ENCODE assay signal across 9 mouse cellular contexts in the genomic region with DNA sequence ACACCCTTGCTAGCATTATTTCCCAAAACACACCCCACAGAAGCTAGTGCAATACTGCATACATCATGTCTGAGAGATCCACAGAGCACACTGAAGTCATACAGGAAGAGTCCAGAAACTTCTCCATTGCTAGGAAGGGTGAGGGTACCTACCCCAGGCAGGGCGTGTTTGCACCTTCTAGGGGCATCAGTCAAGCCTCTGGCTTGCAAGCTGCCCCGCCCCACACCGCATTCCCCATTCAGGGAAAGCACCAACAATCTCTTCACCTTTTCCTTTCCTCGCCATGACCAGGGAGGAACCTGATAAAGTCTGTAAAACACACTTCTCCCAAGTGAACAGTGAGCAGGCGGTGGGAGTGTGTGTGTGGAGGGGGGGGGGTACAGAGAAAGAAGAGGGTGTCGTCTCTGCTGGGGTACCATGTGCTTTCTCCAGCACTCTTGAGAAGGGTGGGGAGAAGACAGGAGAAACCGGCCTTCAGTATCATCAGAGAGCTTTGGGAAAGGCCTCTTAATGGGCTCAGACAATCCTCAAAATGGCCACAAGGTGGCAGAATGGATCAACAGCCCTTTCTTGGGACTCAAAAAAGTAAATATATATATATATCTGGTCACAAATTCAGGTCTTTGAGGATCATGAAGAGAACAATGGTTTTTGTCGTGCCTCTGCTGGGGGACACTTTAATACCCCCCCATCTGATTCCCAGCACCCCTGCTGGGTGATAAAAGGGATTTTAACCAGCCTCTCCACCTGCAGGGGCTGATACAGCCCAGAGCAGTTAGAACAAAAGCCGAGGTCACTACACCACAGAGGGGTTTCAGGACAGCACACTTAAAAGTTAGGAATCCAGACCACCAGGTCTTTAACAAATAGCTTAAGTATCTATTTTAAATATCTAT.
DNase-seq lines count a peak whose midpoint lies in the region; ATAC-seq and TF ChIP-seq lines count a peak whose summit lies in the region.
"Had no signal": no experiment of that assay in that cellular context is flagged by ENCODE, and none has a peak within 500 bp of the region (broad histone marks: within the 10 kb centered on the region; RNA-seq: fewer than 3 reads in every experiment).

No protein-coding gene starts in this region.

- H3K4me2 ChIP-seq in heart, embryonic 11.5 days: no peak overlapping the region
- H3K4me2 ChIP-seq in lung, postnatal 0 days (replicated peaks; ENCODE audit: low read depth, low read length): no peak overlapping the region
- H3K4me2 ChIP-seq: limb, embryonic 15.5 days had no signal

- no peaks in the 10 kb centered on the region for H3K9me3 ChIP-seq in heart, embryonic 11.5 days (replicated peaks; ENCODE audit: control insufficient read depth, low read length)
- no peaks in the 10 kb centered on the region for H3K9me3 ChIP-seq in lung, postnatal 0 days (ENCODE audit: low read length)
- H3K9me3 ChIP-seq: limb, embryonic 15.5 days had no signal

- no peaks in the 10 kb centered on the region for H3K27me3 ChIP-seq in heart, embryonic 11.5 days (ENCODE audit: control insufficient read depth, insufficient read depth, low read length)
- H3K27me3 ChIP-seq in lung, postnatal 0 days (replicated peaks; ENCODE audit: insufficient read depth, low read length): no peaks in the 10 kb centered on the region
- H3K27me3 ChIP-seq: limb, embryonic 15.5 days had no signal

- ATAC-seq in heart, embryonic 11.5 days (replicated peaks; ENCODE audit: insufficient number of reproducible peaks, low FRiP score, low TSS enrichment): no peak
- ATAC-seq in erythroblast, adult 5-6 weeks (replicated peaks; ENCODE audit: low FRiP score, poor library complexity, severe bottlenecking): 0 out of 2 replicates have a peak, but pooled peaks have one; percentile 65
- peak; percentile 39 for ATAC-seq in lung, postnatal 0 days

- no peak for TF ChIP-seq POLR2A in brain, embryonic 14.5 days (IDR thresholded peaks at IDR 0.05; ENCODE audit: borderline replicate concordance, extremely low read depth, insufficient read depth, insufficient read length, poor library complexity, severe bottlenecking)

- TF ChIP-seq EP300 in lung, postnatal 0 days (IDR thresholded peaks at IDR 0.05): no peak

- DNase-seq in heart, adult 11 months: peak; percentile 95
- DNase-seq in brain, embryonic 14.5 days (ENCODE audit: low read depth): peak; percentile 83
- peak; percentile 65 to 83 for DNase-seq in heart, postnatal 14 days
- DNase-seq in kidney, postnatal 25 days: peak; percentile 70 to 83
- DNase-seq in lung, postnatal 0 days (ENCODE audit: low spot score): peak; percentile 83
- peak; percentile 78 for DNase-seq in retina, postnatal 1 day

- H3K4me3 ChIP-seq in heart, embryonic 11.5 days (ENCODE audit: low read depth, low read length): no peak overlapping the region
- no peak overlapping the region for H3K4me3 ChIP-seq in lung, postnatal 0 days (ENCODE audit: low read depth, low read length)
- H3K4me3 ChIP-seq: limb, embryonic 15.5 days had no signal

- H3K36me3 ChIP-seq in heart, embryonic 11.5 days (ENCODE audit: control insufficient read depth, insufficient read depth, low read length): no peaks in the 10 kb centered on the region
- H3K36me3 ChIP-seq in lung, postnatal 0 days (ENCODE audit: insufficient read depth, low read length): no peaks in the 10 kb centered on the region
- H3K36me3 ChIP-seq: limb, embryonic 15.5 days had no signal

- no peak overlapping the region for H3K27ac ChIP-seq in heart, embryonic 11.5 days (ENCODE audit: low read depth, low read length)
- H3K27ac ChIP-seq in lung, postnatal 0 days (ENCODE audit: low read length): no peak overlapping the region
- H3K27ac ChIP-seq: limb, embryonic 15.5 days had no signal

- peak; percentile 59; the same call in 1 of the 2 replicates for TF ChIP-seq CTCF in brain, embryonic 14.5 days (IDR thresholded peaks at IDR 0.05; ENCODE audit: borderline replicate concordance, extremely low read depth, insufficient read depth, insufficient read length)
- peak; percentile 78 for TF ChIP-seq CTCF in lung, postnatal 0 days (IDR thresholded peaks at IDR 0.05)

- H3K4me1 ChIP-seq in heart, embryonic 11.5 days (ENCODE audit: control insufficient read depth, insufficient read depth, low read length): peaks cover 3% of the 10 kb centered on the region; the same call in 1 of the 2 replicates
- H3K4me1 ChIP-seq in lung, postnatal 0 days (ENCODE audit: insufficient read depth, low read depth, low read length): peaks cover 14% of the 10 kb centered on the region; the same call in 1 of the 2 replicates

- H3K9ac ChIP-seq in heart, embryonic 11.5 days (ENCODE audit: low read depth, low read length): no peak overlapping the region
- no peak overlapping the region for H3K9ac ChIP-seq in lung, postnatal 0 days (replicated peaks; ENCODE audit: low read depth)
- H3K9ac ChIP-seq: limb, embryonic 15.5 days had no signal

- WGBS in heart, embryonic 11.5 days (ENCODE audit: insufficient replicate concordance): 33% methylated on average over 9 of the region's 9 CpGs
- WGBS in lung, postnatal 0 days: 43% methylated on average over 9 of the region's 9 CpGs

- intact Hi-C loops in heart, postnatal 14 days (cut with DNase I): loop anchor here (1.0 to 10.0 kb wide), 6 partner anchors 19 to 366 kb away; a partner anchor contains a TSS
